Mouse (Mus musculus) spleen, adult 2 months (tissue): ENCODE results near the gene Shb.

Source experiments
- CTCF ChIP-seq: fragments of 200-500 bp; IDR thresholded peaks from 2 replicates; pipeline ENCODE4 v1.5.1; 2011; ENCODE audit warnings: mild to moderate bottlenecking, inconsistent platforms; ENCODE audit not compliant: insufficient read depth, insufficient read length, insufficient replicate concordance; ENCODE audit errors: extremely low read depth
- POLR2A ChIP-seq: fragments of 200-500 bp; IDR thresholded peaks from 2 replicates; pipeline ENCODE4 v1.6.1; 2011; ENCODE audit warnings: low read depth, low read length, inconsistent platforms

DNA sequence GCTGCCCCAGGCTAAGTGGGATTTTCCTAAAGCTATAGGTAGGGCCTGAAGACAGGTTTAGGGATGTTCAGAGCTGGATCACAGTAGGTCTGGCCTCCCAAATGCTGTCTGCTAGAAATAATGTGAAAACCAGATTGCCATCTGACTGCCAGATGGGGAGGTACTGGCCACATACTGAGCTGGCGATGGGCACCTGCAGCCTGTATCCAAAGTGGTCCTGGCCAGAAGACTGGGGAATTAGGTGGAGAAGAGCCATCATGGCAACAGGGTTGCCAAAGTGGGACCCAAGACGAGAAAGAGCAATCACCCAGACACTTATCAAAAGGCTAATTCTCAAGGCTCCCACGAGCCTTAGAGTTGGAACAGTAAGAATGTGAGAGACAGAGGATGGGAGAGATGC, 6.1 kb downstream of the Shb start:
- TF ChIP-seq CTCF, result no peak
- TF ChIP-seq POLR2A, result no peak
